Mouse (Mus musculus): ENCODE results near the gene Crim1. TPM values are rescaled to one million over a fixed set of nuclear protein-coding genes. Genes with fewer than 3 reads are reported as not detected.
"Not testable (repeated sequence)": the region's sequence is repeated elsewhere in the genome, so short reads cannot be mapped to it uniquely, and the experiment has no call there.

The Crim1 gene
- total RNA-seq, 2 experiments from 2014 or later: 138 to 153 TPM

- H3K4me3 ChIP-seq: no peak overlapping the region
- H3K27ac ChIP-seq: no peak overlapping the region
- TF ChIP-seq CTCF (conservative IDR thresholded peaks at IDR 0.05): no peak
- no peak for DNase-seq (ENCODE audit: low spot score in 2 of 2)
Observed at GRCm38 (mm10) chr17:78245444-78245843, 45.4 kb downstream of the Crim1 start.

GRCm38 (mm10) chr17:78246634-78247383 is 46.8 kb downstream of the Crim1 start:
- no peak for DNase-seq (ENCODE audit: low spot score in 2 of 2)
- no peak for TF ChIP-seq CTCF (conservative IDR thresholded peaks at IDR 0.05)

GRCm38 (mm10) chr17:78248197-78248596 is 48.1 kb downstream of the Crim1 start:
- TF ChIP-seq CTCF (conservative IDR thresholded peaks at IDR 0.05): no peak
- no peak for DNase-seq (ENCODE audit: low spot score in 2 of 2)
- H3K4me3 ChIP-seq: no peak overlapping the region
- no peak overlapping the region for H3K27ac ChIP-seq

More at GRCm38 (mm10) chr17:78246634-78247383, 46.8 kb downstream of the Crim1 start:
- no peak overlapping the region for H3K27ac ChIP-seq
- H3K4me3 ChIP-seq: no peak overlapping the region

- no peak for TF ChIP-seq CTCF (conservative IDR thresholded peaks at IDR 0.05)
- DNase-seq (ENCODE audit: low spot score in 2 of 2): no peak
- Histone ChIP-seq H3K27ac (no peak overlapping the region), H3K4me3 (no peak overlapping the region)
Observed at GRCm38 (mm10) chr17:78248943-78249342, 48.9 kb downstream of the Crim1 start.

GRCm38 (mm10) chr17:78250149-78250938 is 50.3 kb downstream of the Crim1 start:
- H3K27ac ChIP-seq: peak overlapping the region; percentile 48; the same call in 1 of the 2 replicates
- H3K4me3 ChIP-seq: no peak overlapping the region
- no peak for TF ChIP-seq CTCF (conservative IDR thresholded peaks at IDR 0.05)
- DNase-seq (ENCODE audit: low spot score in 2 of 2): no peak

- not testable (repeated sequence) for H3K27ac ChIP-seq; H3K4me3 ChIP-seq; DNase-seq (ENCODE audit: low spot score in 2 of 2)
Observed at GRCm38 (mm10) chr17:78253587-78253986, 53.5 kb downstream of the Crim1 start.

GRCm38 (mm10) chr17:78254256-78254655 is 54.2 kb downstream of the Crim1 start:
- TF ChIP-seq CTCF (conservative IDR thresholded peaks at IDR 0.05): no peak
- Histone ChIP-seq H3K4me3 (peak overlapping the region; percentile 9; the same call in 1 of the 2 replicates), H3K27ac (no peak overlapping the region)
- no peak for DNase-seq (ENCODE audit: low spot score in 2 of 2)

- no peak for TF ChIP-seq CTCF (conservative IDR thresholded peaks at IDR 0.05)
- no peak overlapping the region for H3K27ac ChIP-seq
- H3K4me3 ChIP-seq: no peak overlapping the region
- DNase-seq (ENCODE audit: low spot score in 2 of 2): no peak
Observed at GRCm38 (mm10) chr17:78255711-78256110, 55.7 kb downstream of the Crim1 start.

- Histone ChIP-seq H3K27ac (no peak overlapping the region), H3K4me3 (no peak overlapping the region)
- no peak for DNase-seq (ENCODE audit: low spot score in 2 of 2)
- no peak for TF ChIP-seq CTCF (conservative IDR thresholded peaks at IDR 0.05)
Observed at GRCm38 (mm10) chr17:78256534-78256933, 56.5 kb downstream of the Crim1 start.

- no peak overlapping the region for H3K4me3 ChIP-seq
- no peak for DNase-seq (ENCODE audit: low spot score in 2 of 2)
- TF ChIP-seq CTCF (conservative IDR thresholded peaks at IDR 0.05): no peak
- no peak overlapping the region for H3K27ac ChIP-seq
Observed at GRCm38 (mm10) chr17:78261684-78262083, 61.6 kb downstream of the Crim1 start.

GRCm38 (mm10) chr17:78264116-78264515 is 64.1 kb downstream of the Crim1 start:
- TF ChIP-seq CTCF (conservative IDR thresholded peaks at IDR 0.05): no peak
- no peak overlapping the region for H3K4me3 ChIP-seq
- no peak for DNase-seq (ENCODE audit: low spot score in 2 of 2)
- no peak overlapping the region for H3K27ac ChIP-seq

GRCm38 (mm10) chr17:78265135-78265534 is 65.1 kb downstream of the Crim1 start:
- no peak for TF ChIP-seq CTCF (conservative IDR thresholded peaks at IDR 0.05)
- DNase-seq (ENCODE audit: low spot score in 2 of 2): no peak
- Histone ChIP-seq H3K27ac (no peak overlapping the region), H3K4me3 (no peak overlapping the region)

GRCm38 (mm10) chr17:78266271-78266670 is 66.2 kb downstream of the Crim1 start:
- DNase-seq (ENCODE audit: low spot score in 2 of 2): no peak
- TF ChIP-seq CTCF (conservative IDR thresholded peaks at IDR 0.05): no peak
- Histone ChIP-seq H3K4me3 (no peak overlapping the region), H3K27ac (no peak overlapping the region)

Measured in layer of hippocampus, adult 2 months (tissue).